Mouse (Mus musculus) midbrain, postnatal 0 days (tissue): ENCODE measurements around the gene Gm29666. TPM values are rescaled to one million over a fixed set of nuclear protein-coding genes. Genes with fewer than 3 reads are reported as not detected.
A peak's percentile ranks its signal among the peaks of the same experiment; 100 is the strongest.

ENCODE experiments used
- ATAC-seq: fragments of 200-750 bp; cut with Nextera tagmentation; 2 replicates; pipeline ENCODE4 v1.8.0; 2017; ENCODE audit warnings: moderate number of reproducible peaks, mild to moderate bottlenecking, moderate TSS enrichment, moderate library complexity; ENCODE audit not compliant: low FRiP score
- DNase-seq: peaks from one replicate; pipeline ENCODE4 v3.0.0-alpha.2; 2015; ENCODE audit warnings: low spot score
- H3K27ac ChIP-seq: fragments of 300-500 bp; sonication (generic); 2 replicates; pipeline ENCODE4 v1.5.1; 2014; ENCODE audit warnings: low read depth, mild to moderate bottlenecking, low read length, mixed read lengths
- H3K27me3 ChIP-seq: fragments of 300-500 bp; sonication (generic); 2 replicates; pipeline ENCODE4 v1.6.1; 2014; ENCODE audit warnings: low read length, control low read depth, mixed read lengths; ENCODE audit not compliant: insufficient read depth
- H3K36me3 ChIP-seq: fragments of 300-500 bp; sonication (generic); 2 replicates; pipeline ENCODE4 v1.6.1; 2014; ENCODE audit warnings: low read length, control low read depth, mixed read lengths; ENCODE audit not compliant: insufficient read depth
- H3K4me1 ChIP-seq: fragments of 300-500 bp; sonication (generic); 2 replicates; pipeline ENCODE4 v1.6.1; 2014; ENCODE audit warnings: mild to moderate bottlenecking, control low read depth, antibody characterized with exemption, low read length, mixed read lengths; ENCODE audit not compliant: insufficient read depth
- H3K4me2 ChIP-seq: fragments of 300-500 bp; sonication (generic); 2 replicates; pipeline ENCODE4 v1.6.1; 2014; ENCODE audit warnings: low read depth, mild to moderate bottlenecking, low read length, mixed read lengths; ENCODE audit not compliant: poor library complexity, severe bottlenecking
- H3K4me3 ChIP-seq: fragments of 300-500 bp; sonication (generic); 2 replicates; pipeline ENCODE4 v1.5.1; 2014; ENCODE audit warnings: low read depth, mild to moderate bottlenecking, low read length, moderate library complexity
- H3K9ac ChIP-seq: fragments of 300-500 bp; sonication (generic); replicated peaks from 2 replicates; pipeline ENCODE4 v1.6.1; 2014; ENCODE audit warnings: mild to moderate bottlenecking, low read length, moderate library complexity, mixed read lengths; ENCODE audit not compliant: poor library complexity, severe bottlenecking
- H3K9me3 ChIP-seq: fragments of 300-500 bp; sonication (generic); 2 replicates; pipeline ENCODE4 v1.6.1; 2016; ENCODE audit warnings: low read length, control low read depth
- CTCF ChIP-seq: IDR thresholded peaks from 2 replicates; pipeline ENCODE4 v1.5.1; 2016; ENCODE audit warnings: antibody characterized with exemption, mild to moderate bottlenecking
- WGBS: fragments of 180-500 bp; shearing (Covaris S2); extraction: QIAGEN DNeasy Blood & Tissue Kit; methylation state at CpG from one replicate; pipeline ENCODE4 v1.1.7; 2014; 5-methylcytosine and 5-hydroxymethylcytosine counted together
- polyA plus RNA-seq: library from polyadenylated mRNA; unstranded; fragments of >200 nt; fragmentation: Nextera tagmentation; extraction: Ambion mirVana; gene quantifications from 2 replicates; pipeline ENCODE4 v1.2.1, GENCODE M21; 2015
- total RNA-seq: library from RNA; depleted of rRNA; stranded (reverse); fragments of >200 nt; gene quantifications from 2 replicates; pipeline ENCODE4 v1.2.3, GENCODE M21; 2014; rRNA removed

The Gm29666 gene
- total RNA-seq (0.66 and 1.4 TPM in 2 replicates), polyA plus RNA-seq (0.56 and 0.67 TPM in 2 replicates)

DNA sequence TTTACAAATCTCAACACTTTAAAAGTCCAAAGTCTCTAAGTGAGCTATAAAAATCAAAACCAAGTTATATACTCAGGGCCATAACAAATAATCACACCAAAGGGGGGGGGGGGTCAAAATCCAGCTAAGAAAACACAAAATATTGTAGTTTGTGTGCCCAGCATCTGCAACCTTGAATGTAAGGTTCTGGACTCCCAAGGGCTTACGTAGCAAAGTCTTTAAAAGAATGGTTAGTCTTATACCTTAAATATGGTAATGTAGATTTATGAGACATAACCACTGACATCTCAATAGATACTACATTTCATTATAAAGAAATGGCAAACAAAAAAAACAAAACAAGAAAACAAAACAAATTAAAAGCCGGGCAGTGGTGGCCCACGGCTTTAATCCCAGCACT is at the start of gene Gm29666:
Gene Gm29666 (minus strand): TSS at position 101 of the 400 bp plus-strand sequence.
- Histone ChIP-seq H3K27me3 (no peaks in the 10 kb centered on the region), H3K36me3 (no peaks in the 10 kb centered on the region), H3K4me3 (no peak within 1 kb of the TSS), H3K4me1 (no peaks in the 10 kb centered on the region), H3K27ac (no peak within 1 kb of the TSS), H3K4me2 (no peak within 1 kb of the TSS), H3K9me3 (no peaks in the 10 kb centered on the region), H3K9ac (no peak within 1 kb of the TSS)
- no peak for ATAC-seq
- no peak for DNase-seq
- TF ChIP-seq CTCF = no peak
- WGBS = 90% methylated on average over 3 of the region's 3 CpGs

DNA sequence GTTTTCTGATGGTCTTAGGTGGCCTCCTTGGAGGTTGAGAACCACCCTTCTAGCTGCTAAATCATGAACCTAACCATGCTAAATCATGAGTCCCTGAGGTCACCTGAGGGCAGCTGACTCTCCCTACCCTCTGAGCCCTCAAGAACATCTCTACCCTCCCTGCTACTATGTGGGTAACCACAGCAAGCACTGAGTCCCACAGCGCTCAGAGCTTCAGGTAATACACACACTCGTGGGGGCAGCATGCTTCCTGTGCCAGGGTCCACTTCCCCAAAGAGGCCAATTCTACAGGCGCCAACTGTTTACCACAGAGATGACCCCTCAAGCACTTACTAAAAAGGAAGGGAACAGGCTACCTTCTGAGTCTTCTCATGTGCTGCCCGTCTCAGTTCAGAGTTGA is 48.7 kb upstream of the Gm29666 start:
- WGBS = 90% methylated on average over 4 of the region's 4 CpGs
- Histone ChIP-seq H3K4me1 (peaks cover 2% of the 10 kb centered on the region; the same call in 1 of the 2 replicates), H3K9ac (no peak overlapping the region), H3K9me3 (no peaks in the 10 kb centered on the region), H3K27ac (no peak overlapping the region), H3K27me3 (no peaks in the 10 kb centered on the region), H3K36me3 (peaks cover 3% of the 10 kb centered on the region; the same call in 1 of the 2 replicates), H3K4me3 (no peak overlapping the region), H3K4me2 (no peak overlapping the region)
- no peak for ATAC-seq
- no peak for DNase-seq
- TF ChIP-seq CTCF = no peak

DNA sequence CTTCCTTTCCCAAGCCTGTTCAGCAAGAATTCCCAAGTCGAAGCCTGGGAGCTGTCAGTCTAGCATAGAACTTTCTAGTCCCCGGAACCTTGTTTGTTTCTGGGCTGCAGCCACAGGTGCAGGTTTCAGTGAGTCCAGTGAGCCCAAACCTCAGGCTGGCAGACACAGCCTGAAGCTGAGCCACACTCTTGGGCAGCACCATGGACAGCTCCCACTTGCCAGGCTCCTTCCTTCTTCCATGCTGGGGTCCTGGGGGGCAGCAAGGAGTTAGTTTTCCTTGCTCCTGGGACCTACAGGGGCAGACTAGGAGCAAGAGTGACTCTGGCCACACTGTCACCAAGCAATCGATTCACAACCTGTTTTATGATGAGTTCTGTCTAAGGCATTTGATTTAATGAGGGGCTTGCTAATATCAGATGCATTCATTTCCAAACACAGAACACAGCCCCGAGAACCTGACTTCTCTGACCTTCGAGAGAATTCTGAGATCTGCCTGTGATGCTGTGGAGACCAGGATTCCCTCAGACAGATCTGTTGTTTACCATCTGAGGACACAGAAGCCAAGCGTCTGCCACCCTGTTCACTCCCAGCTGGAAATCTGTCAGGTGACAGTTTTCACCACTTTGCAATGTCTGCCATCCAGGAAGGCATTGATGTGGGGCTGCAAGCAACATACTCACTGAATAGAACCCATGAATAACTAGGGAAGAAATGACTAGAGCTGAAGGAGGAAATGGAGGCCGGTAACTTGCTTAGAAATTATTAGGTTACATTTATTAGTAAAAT is 45.9 kb upstream of the Gm29666 start:
- Histone ChIP-seq H3K9ac (no peak overlapping the region), H3K4me3 (no peak overlapping the region), H3K27me3 (no peaks in the 10 kb centered on the region), H3K4me2 (no peak overlapping the region), H3K9me3 (no peaks in the 10 kb centered on the region), H3K36me3 (peaks cover 3% of the 10 kb centered on the region; the same call in 1 of the 2 replicates), H3K4me1 (peaks cover 1% of the 10 kb centered on the region), H3K27ac (no peak overlapping the region)
- 60% methylated on average over 7 of the region's 7 CpGs for WGBS
- TF ChIP-seq CTCF = no peak
- ATAC-seq (no peak), DNase-seq (no peak)

DNA sequence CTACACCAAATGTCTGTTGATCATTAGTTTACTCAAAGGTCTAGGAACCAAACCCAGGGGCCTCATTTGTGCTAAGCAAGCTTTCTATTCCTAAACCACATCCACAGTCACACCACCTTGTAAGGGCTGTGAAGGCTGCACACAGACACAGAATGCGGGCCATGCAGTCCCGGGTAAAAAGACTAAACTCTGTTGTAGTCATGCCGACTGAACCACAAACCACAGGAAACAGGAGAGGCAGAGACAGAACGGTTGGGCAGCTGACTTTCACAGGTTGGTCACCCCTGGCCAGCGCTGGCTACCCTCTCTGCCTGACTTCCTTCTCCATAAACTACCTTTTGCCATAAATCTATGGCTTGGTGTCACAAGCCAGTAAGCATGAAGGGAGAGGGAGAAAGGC is 44.9 kb upstream of the Gm29666 start:
- TF ChIP-seq CTCF = no peak
- Histone ChIP-seq H3K27me3 (no peaks in the 10 kb centered on the region), H3K36me3 (no peaks in the 10 kb centered on the region; the same call in 1 of the 2 replicates), H3K4me1 (peaks cover 5% of the 10 kb centered on the region), H3K9me3 (no peaks in the 10 kb centered on the region), H3K4me2 (no peak overlapping the region), H3K4me3 (no peak overlapping the region), H3K9ac (no peak overlapping the region), H3K27ac (no peak overlapping the region)
- 81% methylated on average over 5 of the region's 5 CpGs for WGBS
- ATAC-seq = no peak
- DNase-seq = no peak

DNA sequence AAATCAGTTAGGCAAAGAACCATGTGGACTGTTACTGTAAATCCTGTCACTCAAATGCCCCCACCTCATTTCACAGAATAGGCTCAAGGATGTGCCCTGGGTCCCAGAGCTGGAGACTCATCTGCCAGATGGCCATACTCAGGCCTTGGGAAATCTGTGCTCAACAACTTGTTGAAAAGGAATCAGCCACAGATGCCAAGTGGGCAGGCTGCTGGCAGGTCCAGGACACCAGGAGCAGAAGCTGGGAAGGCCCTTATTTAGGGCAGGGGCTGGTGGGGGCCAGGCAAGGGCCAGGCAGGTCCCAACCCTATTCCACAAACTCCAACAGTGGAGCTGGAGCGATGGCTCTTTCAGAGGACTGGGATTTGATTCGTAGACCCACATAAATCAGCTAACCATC is 42.7 kb upstream of the Gm29666 start:
- Histone ChIP-seq H3K27me3 (no peaks in the 10 kb centered on the region), H3K4me3 (no peak overlapping the region), H3K27ac (no peak overlapping the region), H3K36me3 (peaks cover 11% of the 10 kb centered on the region; the same call in 1 of the 2 replicates), H3K4me1 (peaks cover 12% of the 10 kb centered on the region), H3K4me2 (no peak overlapping the region), H3K9ac (no peak overlapping the region), H3K9me3 (no peaks in the 10 kb centered on the region)
- no peak for TF ChIP-seq CTCF
- ATAC-seq (no peak), DNase-seq (no peak)
- 95% methylated on average over 2 of the region's 2 CpGs for WGBS

DNA sequence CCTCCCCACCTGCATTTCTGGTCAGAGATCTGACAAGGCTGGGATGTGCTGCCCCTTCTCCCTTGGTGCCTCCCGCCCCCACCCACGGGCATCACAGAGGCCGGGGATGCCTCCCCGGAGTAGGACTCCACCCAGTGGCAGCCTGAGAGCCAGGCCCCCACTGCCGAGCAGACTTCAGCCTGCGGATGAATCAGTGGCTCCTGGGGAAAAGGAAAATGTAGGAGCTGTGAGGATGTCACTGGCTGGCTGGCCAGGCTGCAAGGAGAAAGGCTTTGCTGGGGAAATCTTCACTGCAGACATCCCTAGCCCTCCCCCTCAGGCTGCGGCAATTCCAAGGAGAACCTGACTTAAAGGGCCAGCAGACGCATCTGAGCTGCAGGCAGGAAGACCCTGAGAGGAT is 40.9 kb upstream of the Gm29666 start:
- DNase-seq (peak; percentile 49), ATAC-seq (no peak)
- Histone ChIP-seq H3K27ac (peak overlapping the region; percentile 69), H3K4me3 (peak overlapping the region; percentile 17), H3K27me3 (no peaks in the 10 kb centered on the region), H3K4me1 (peaks cover 12% of the 10 kb centered on the region), H3K4me2 (peak overlapping the region; percentile 35), H3K36me3 (peaks cover 16% of the 10 kb centered on the region), H3K9ac (peak overlapping the region; percentile 42), H3K9me3 (no peaks in the 10 kb centered on the region)
- TF ChIP-seq CTCF = peak; percentile 47
- WGBS = 21% methylated on average over 8 of the region's 8 CpGs
